Comparison of ENCODE assay signal across 8 mouse cellular contexts in the genomic region with DNA sequence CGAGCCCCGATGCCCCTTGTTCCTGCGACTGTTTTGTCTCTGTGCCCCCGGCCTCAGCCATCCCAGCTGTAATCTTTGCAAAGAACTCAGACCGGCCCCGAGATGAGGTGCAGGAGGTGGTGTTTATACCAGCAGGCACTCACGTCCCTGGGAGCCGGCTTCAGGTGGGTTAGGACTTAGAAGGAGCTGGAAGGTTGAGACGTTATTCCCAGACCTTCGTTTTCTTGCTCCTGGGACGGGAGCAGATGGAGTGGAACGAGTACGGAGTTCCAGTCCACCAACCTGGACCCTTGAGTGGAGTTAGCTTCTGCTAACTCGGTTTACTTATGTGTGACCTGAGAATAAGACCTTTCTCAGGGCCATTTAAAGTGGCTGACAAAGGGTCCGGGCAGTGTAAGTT. TPM values are rescaled to one million over a fixed set of nuclear protein-coding genes. Genes with fewer than 3 reads are reported as not detected.
DNase-seq lines count a peak whose midpoint lies in the region; ATAC-seq and TF ChIP-seq lines count a peak whose summit lies in the region.

No protein-coding gene starts in this region.

- in situ Hi-C loops in CH12.LX (cut with MboI; ENCODE audit: low pct_ligation_motif_present, low pct_unique_long_range_greater_than_20kb, low sequenced_read_pairs) = no loop called here

- ATAC-seq in hindbrain, embryonic 12.5 days (ENCODE audit: low FRiP score) = no peak
- ATAC-seq in liver, embryonic 15.5 days (ENCODE audit: insufficient read depth) = no peak
- ATAC-seq in frontal cortex, adult (ENCODE audit: low TSS enrichment) = no peak

- H3K4me2 ChIP-seq in CH12.LX (ENCODE audit: insufficient read depth, low read depth, poor library complexity, severe bottlenecking) = peak overlapping the region; percentile 77
- H3K4me2 ChIP-seq in hindbrain, embryonic 12.5 days (replicated peaks) = peak overlapping the region; percentile 87
- peak overlapping the region; percentile 79 for H3K4me2 ChIP-seq in liver, embryonic 15.5 days

- no peaks in the 10 kb centered on the region for H3K27me3 ChIP-seq in heart, adult 2 months (ENCODE audit: control insufficient read depth, insufficient read depth, low read length)
- no peaks in the 10 kb centered on the region for H3K27me3 ChIP-seq in CH12.LX (replicated peaks)
- H3K27me3 ChIP-seq in hindbrain, embryonic 12.5 days = peaks cover 3% of the 10 kb centered on the region
- H3K27me3 ChIP-seq in liver, embryonic 15.5 days = peaks cover 4% of the 10 kb centered on the region

- H3K27ac ChIP-seq in heart, adult 2 months = peak overlapping the region; percentile 85
- no peak overlapping the region for H3K27ac ChIP-seq in CH12.LX (ENCODE audit: insufficient read depth, low read depth)
- no peak overlapping the region for H3K27ac ChIP-seq in hindbrain, embryonic 12.5 days
- peak overlapping the region; percentile 43; the same call in 1 of the 2 replicates for H3K27ac ChIP-seq in liver, embryonic 15.5 days (replicated peaks)

- no peak for TF ChIP-seq CTCF in heart, adult 2 months (IDR thresholded peaks at IDR 0.05)
- no peak for TF ChIP-seq CTCF in CH12.LX (conservative IDR thresholded peaks at IDR 0.05 in 1 of 2, IDR thresholded peaks at IDR 0.05 in 1 of 2; ENCODE audit: low read depth in 2 of 2, low read length in 2 of 2)

- no peak for DNase-seq in heart, adult 2 months
- DNase-seq in heart, adult 11 months = no peak
- DNase-seq in CH12.LX (ENCODE audit: extremely low read depth) = no peak
- no peak for DNase-seq in c-Kit-positive CD71-positive TER-119-positive erythroid progenitor cells, embryonic 14.5 days (ENCODE audit: low spot score)
- DNase-seq in spleen, adult 18-20 months = no peak

- dilution Hi-C loops in CH12.LX (cut with MboI; ENCODE audit: extremely low pct_ligation_motif_present, extremely low pct_unique_long_range_greater_than_20kb, low sequenced_read_pairs) = no loop called here

- H3K36me3 ChIP-seq in heart, adult 2 months (ENCODE audit: control insufficient read depth, insufficient read depth, low read length) = no peaks in the 10 kb centered on the region
- H3K36me3 ChIP-seq in CH12.LX (replicated peaks in 1 of 2; ENCODE audit: control insufficient read depth in 1 of 2, insufficient read depth in 1 of 2, low read length in 1 of 2) = peaks cover 19 to 44% of the 10 kb centered on the region in 2 experiments
- peaks cover 9% of the 10 kb centered on the region for H3K36me3 ChIP-seq in hindbrain, embryonic 12.5 days
- no peaks in the 10 kb centered on the region for H3K36me3 ChIP-seq in liver, embryonic 15.5 days (replicated peaks)

- no peaks in the 10 kb centered on the region; the same call in 1 of the 2 replicates for H3K4me1 ChIP-seq in heart, adult 2 months (ENCODE audit: control insufficient read depth, insufficient read depth, low read length)
- H3K4me1 ChIP-seq in CH12.LX (ENCODE audit: control insufficient read depth in 1 of 2, insufficient read depth in 2 of 2) = peaks cover 3 to 24% of the 10 kb centered on the region in 2 experiments; a peak in 2 of 4 replicates
- H3K4me1 ChIP-seq in hindbrain, embryonic 12.5 days = peaks cover 18% of the 10 kb centered on the region
- H3K4me1 ChIP-seq in liver, embryonic 15.5 days (replicated peaks) = peaks cover 25% of the 10 kb centered on the region

- no peaks in the 10 kb centered on the region for H3K79me2 ChIP-seq in heart, adult 2 months (replicated peaks; ENCODE audit: control insufficient read depth, insufficient read depth, low read length)
- H3K79me2 ChIP-seq in CH12.LX (replicated peaks; ENCODE audit: control insufficient read depth, extremely low read depth, insufficient read depth, poor library complexity, severe bottlenecking) = no peaks in the 10 kb centered on the region

- no peak for TF ChIP-seq EP300 in heart, adult 2 months (IDR thresholded peaks at IDR 0.05; ENCODE audit: insufficient read depth, low read depth, low read length)
- TF ChIP-seq EP300 in CH12.LX (IDR thresholded peaks at IDR 0.05; ENCODE audit: low read length) = no peak

- H3K4me3 ChIP-seq in heart, adult 2 months = peak overlapping the region; percentile 70
- H3K4me3 ChIP-seq in CH12.LX (replicated peaks in 1 of 3; ENCODE audit: low read depth in 2 of 3, low read length in 2 of 3, poor library complexity in 1 of 3) = peak overlapping the region; percentile 60 to 87 (median 66)
- H3K4me3 ChIP-seq in hindbrain, embryonic 12.5 days = peak overlapping the region; percentile 63
- H3K4me3 ChIP-seq in liver, embryonic 15.5 days (replicated peaks) = peak overlapping the region; percentile 65

- TF ChIP-seq POLR2A in heart, adult 2 months (IDR thresholded peaks at IDR 0.05; ENCODE audit: insufficient read depth, low read depth, low read length) = no peak
- no peak for TF ChIP-seq POLR2A in CH12.LX (IDR thresholded peaks at IDR 0.05; ENCODE audit: low read depth, low read length)

- H3K9me3 ChIP-seq in CH12.LX (replicated peaks; ENCODE audit: low read length) = no peaks in the 10 kb centered on the region
- H3K9me3 ChIP-seq in hindbrain, embryonic 12.5 days (replicated peaks) = no peaks in the 10 kb centered on the region
- no peaks in the 10 kb centered on the region for H3K9me3 ChIP-seq in liver, embryonic 15.5 days (replicated peaks)

- WGBS in heart, adult 2 months = 27% methylated on average over 15 of the region's 15 CpGs
- WGBS in hindbrain, embryonic 12.5 days = 29% methylated on average over 15 of the region's 15 CpGs
- WGBS in liver, embryonic 15.5 days (ENCODE audit: insufficient replicate concordance) = 21% methylated on average over 15 of the region's 15 CpGs

- peak overlapping the region; percentile 61 for H3K9ac ChIP-seq in heart, adult 2 months (ENCODE audit: low read depth, low read length)
- H3K9ac ChIP-seq in CH12.LX (ENCODE audit: insufficient read depth, low read depth) = peak overlapping the region; percentile 66
- H3K9ac ChIP-seq in hindbrain, embryonic 12.5 days = peak overlapping the region; percentile 83
- peak overlapping the region; percentile 65 for H3K9ac ChIP-seq in liver, embryonic 15.5 days

- intact Hi-C loops in heart, adult 2 months (cut with DNase I) = no loop called here

- no peak for TF ChIP-seq RAD21 in CH12.LX (IDR thresholded peaks at IDR 0.05; ENCODE audit: low read depth, low read length)

TF ChIP-seq in CH12.LX, 34 proteins besides CTCF, POLR2A, EP300 and RAD21 (continues in another document):
- TF ChIP-seq MAZ (IDR thresholded peaks at IDR 0.05; ENCODE audit: low read depth, low read length) = no peak
- no peak for TF ChIP-seq GABPA (IDR thresholded peaks at IDR 0.05; ENCODE audit: insufficient replicate concordance, low read depth, low read length)
- no peak for TF ChIP-seq MXI1 (IDR thresholded peaks at IDR 0.05; ENCODE audit: low read depth, low read length)
- no peak for TF ChIP-seq SMC3 (IDR thresholded peaks at IDR 0.05; ENCODE audit: low read depth, low read length)
- TF ChIP-seq SIN3A (IDR thresholded peaks at IDR 0.05; ENCODE audit: low read length) = no peak
- TF ChIP-seq UBTF (IDR thresholded peaks at IDR 0.05; ENCODE audit: low read depth, low read length) = no peak
- no peak for TF ChIP-seq ELF1 (IDR thresholded peaks at IDR 0.05; ENCODE audit: low read depth, low read length)
- TF ChIP-seq MYC (IDR thresholded peaks at IDR 0.05; ENCODE audit: low read depth, low read length) = no peak
- TF ChIP-seq IRF4 (IDR thresholded peaks at IDR 0.05; ENCODE audit: low read depth, low read length) = no peak
- no peak for TF ChIP-seq PAX5 (IDR thresholded peaks at IDR 0.05; ENCODE audit: low read length)
- TF ChIP-seq MAX (IDR thresholded peaks at IDR 0.05; ENCODE audit: low read length) = no peak

RNA-seq across cellular contexts. Expression of gene Scrn2, which starts 0.7 kb away (rescaled TPM):
- 10 to 100 TPM; 12.6 TPM for total RNA-seq in heart, adult 2 months (2021)
- 13.0 and 16.3 TPM in 2 replicates for polyA plus RNA-seq in heart, adult 2 months (2012; rRNA removed)
- total RNA-seq in CH12.LX (2012; rRNA removed) = 55.8 and 63.9 TPM in 2 replicates
- total RNA-seq in CH12.LX (2014; rRNA removed) = 34.5 and 37.5 TPM in 2 replicates
- 35.2 and 41.1 TPM in 2 replicates for polyA plus RNA-seq in CH12.LX (2012; ENCODE audit: insufficient read length, low read depth)
- polyA plus RNA-seq in hindbrain, embryonic 12.5 days (2016; fragmentation: Nextera tagmentation; extraction: Ambion mirVana) = 21.2 and 23.9 TPM in 2 replicates
- 11.8 and 13.2 TPM in 2 replicates for polyA plus RNA-seq in liver, embryonic 15.5 days (2015; fragmentation: Nextera tagmentation; extraction: Ambion mirVana)

RNA-seq across cellular contexts. Expression of gene Lrrc46, which starts 10.8 kb away (rescaled TPM):
- under 1 TPM in 1 of 2 experiments, not detected in 1; 0.18 TPM for total RNA-seq in heart, adult 2 months (2021)
- 0.50 and 1.0 TPM in 2 replicates for polyA plus RNA-seq in heart, adult 2 months (2012; rRNA removed)
- total RNA-seq in CH12.LX (2012; rRNA removed) (0.38 and 0.46 TPM in 2 replicates), CH12.LX (2014; rRNA removed) (0.23 TPM in 1 of 2 replicates, not detected in the other)
- polyA plus RNA-seq in CH12.LX (2012; ENCODE audit: insufficient read length, low read depth) = 0.91 and 1.0 TPM in 2 replicates
- polyA plus RNA-seq in hindbrain, embryonic 12.5 days (2016; fragmentation: Nextera tagmentation; extraction: Ambion mirVana) = 4.8 and 5.1 TPM in 2 replicates
- 0.08 and 0.54 TPM in 2 replicates for polyA plus RNA-seq in liver, embryonic 15.5 days (2015; fragmentation: Nextera tagmentation; extraction: Ambion mirVana)

RNA-seq across cellular contexts. Expression of gene Mrpl10, which starts 10.9 kb away (rescaled TPM):
- 10 to 100 TPM; 76.4 to 87.2 TPM for total RNA-seq in heart, adult 2 months (2021)
- polyA plus RNA-seq in heart, adult 2 months (2012; rRNA removed) = 91.4 and 98.6 TPM in 2 replicates
- total RNA-seq in CH12.LX (2012; rRNA removed) = 111 and 119 TPM in 2 replicates
- 93.2 and 104 TPM in 2 replicates for total RNA-seq in CH12.LX (2014; rRNA removed)
- polyA plus RNA-seq in CH12.LX (2012; ENCODE audit: insufficient read length, low read depth) = 110 and 132 TPM in 2 replicates
- 64.8 and 70.1 TPM in 2 replicates for polyA plus RNA-seq in hindbrain, embryonic 12.5 days (2016; fragmentation: Nextera tagmentation; extraction: Ambion mirVana)
- polyA plus RNA-seq in liver, embryonic 15.5 days (2015; fragmentation: Nextera tagmentation; extraction: Ambion mirVana) = 34.0 and 34.6 TPM in 2 replicates

RNA-seq across cellular contexts. Expression of gene Sp6, which starts 17.2 kb away (rescaled TPM):
- total RNA-seq in heart, adult 2 months (2021) = under 1 TPM; 0.11 to 0.21 TPM
- polyA plus RNA-seq in heart, adult 2 months (2012; rRNA removed) = 0.21 and 0.23 TPM in 2 replicates
- total RNA-seq in CH12.LX (2012; rRNA removed) (44.3 and 65.5 TPM in 2 replicates), CH12.LX (2014; rRNA removed) (15.8 and 18.4 TPM in 2 replicates)
- polyA plus RNA-seq in CH12.LX (2012; ENCODE audit: insufficient read length, low read depth) = 10.0 and 10.1 TPM in 2 replicates
- polyA plus RNA-seq in hindbrain, embryonic 12.5 days (2016; fragmentation: Nextera tagmentation; extraction: Ambion mirVana) = 0.26 and 0.46 TPM in 2 replicates
- polyA plus RNA-seq in liver, embryonic 15.5 days (2015; fragmentation: Nextera tagmentation; extraction: Ambion mirVana) = 0.03 and 0.05 TPM in 2 replicates

RNA-seq across cellular contexts. Expression of gene Osbpl7, which starts 20.0 kb away (rescaled TPM):
- 1 to 10 TPM; 4.1 to 4.4 TPM for total RNA-seq in heart, adult 2 months (2021)
- polyA plus RNA-seq in heart, adult 2 months (2012; rRNA removed) = 5.0 and 7.0 TPM in 2 replicates
- total RNA-seq in CH12.LX (2012; rRNA removed) (14.2 and 17.6 TPM in 2 replicates), CH12.LX (2014; rRNA removed) (6.6 and 7.4 TPM in 2 replicates)
- polyA plus RNA-seq in CH12.LX (2012; ENCODE audit: insufficient read length, low read depth) = 22.1 and 24.4 TPM in 2 replicates
- 9.1 and 11.9 TPM in 2 replicates for polyA plus RNA-seq in hindbrain, embryonic 12.5 days (2016; fragmentation: Nextera tagmentation; extraction: Ambion mirVana)
- polyA plus RNA-seq in liver, embryonic 15.5 days (2015; fragmentation: Nextera tagmentation; extraction: Ambion mirVana) = 2.3 and 2.9 TPM in 2 replicates

Comparison
In these comparisons a context has a peak if more than half of its experiments do, and no peak if none do; other contexts are left out.
1. H3K27ac ChIP-seq: peak in heart, adult 2 months (single experiment) and liver, embryonic 15.5 days (single experiment); none in CH12.LX (single experiment) and hindbrain, embryonic 12.5 days (single experiment).
2. Peak in every context shown above with its lines, with median percentiles within 50 percentile points of each other: H3K4me3 ChIP-seq, H3K9ac ChIP-seq and H3K4me2 ChIP-seq.